ENCODE assay signal across 7 mouse cellular contexts in the genomic region with DNA sequence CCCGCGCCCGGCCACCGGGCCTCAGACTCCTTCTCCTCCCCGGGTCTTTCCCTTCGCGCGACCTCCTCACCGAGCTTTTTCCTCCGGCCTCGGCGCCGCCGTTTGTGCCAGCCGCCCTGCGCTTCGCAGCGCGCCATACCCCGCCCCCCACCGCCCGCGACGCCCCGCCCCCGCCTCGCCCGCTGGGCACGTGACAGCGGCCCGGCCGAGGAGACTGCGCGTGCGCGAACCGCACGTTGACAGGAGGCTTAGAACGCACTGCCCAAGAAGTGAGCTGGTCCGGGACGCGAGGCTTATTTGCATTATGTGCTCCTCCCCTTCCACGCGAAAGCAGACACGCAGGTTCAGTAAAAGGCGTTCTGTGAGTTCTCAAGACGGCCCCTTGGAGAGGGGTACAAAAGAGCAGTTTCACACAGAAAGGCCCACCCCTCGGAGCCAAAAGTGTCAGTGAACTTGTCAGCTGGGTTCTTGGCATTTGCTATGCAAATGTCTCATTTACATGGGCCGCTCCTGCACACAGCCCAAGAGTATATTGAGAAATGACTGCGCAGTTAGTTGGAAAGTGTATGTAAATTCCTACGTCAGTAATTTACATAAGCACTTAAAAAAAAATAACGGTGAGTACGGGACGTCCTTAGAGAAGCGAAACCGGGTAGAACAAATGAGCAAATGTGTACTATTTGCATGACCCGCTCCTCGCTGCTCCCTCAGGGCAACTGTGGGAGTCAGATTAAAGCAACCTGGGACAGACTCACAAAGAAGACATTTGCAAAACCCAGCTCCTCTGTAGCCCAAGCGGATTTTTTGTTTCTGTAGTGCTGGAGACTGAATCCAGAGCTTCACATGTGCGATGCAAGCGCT. TPM values are rescaled to one million over a fixed set of nuclear protein-coding genes. Genes with fewer than 3 reads are reported as not detected.
A peak's percentile ranks its signal among the peaks of the same experiment; 100 is the strongest.
DNase-seq lines count a peak whose midpoint lies in the region; ATAC-seq lines count a peak whose summit lies in the region.

A gene (minus strand): TSS at position 189 of the 861 bp plus-strand sequence.

- peaks cover 11% of the 10 kb centered on the region for H3K4me1 ChIP-seq in embryonic facial prominence, embryonic 11.5 days (ENCODE audit: control insufficient read depth, insufficient read depth, low read length)
- H3K4me1 ChIP-seq in limb, embryonic 11.5 days (ENCODE audit: control insufficient read depth, insufficient read depth, low read length), result peaks cover 23% of the 10 kb centered on the region
- peaks cover 35% of the 10 kb centered on the region for H3K4me1 ChIP-seq in midbrain, embryonic 14.5 days (ENCODE audit: control insufficient read depth, insufficient read depth, low read length)

- H3K4me2 ChIP-seq in embryonic facial prominence, embryonic 11.5 days (ENCODE audit: low read depth, low read length), result peak within 1 kb of the TSS; percentile 74
- H3K4me2 ChIP-seq in limb, embryonic 11.5 days (ENCODE audit: low read depth, severe bottlenecking), result peak within 1 kb of the TSS; percentile 70
- H3K4me2 ChIP-seq in midbrain, embryonic 14.5 days (ENCODE audit: low read length), result peak within 1 kb of the TSS; percentile 88

- peaks cover 4% of the 10 kb centered on the region; the same call in 1 of the 2 replicates for H3K36me3 ChIP-seq in embryonic facial prominence, embryonic 11.5 days (replicated peaks; ENCODE audit: control insufficient read depth, insufficient read depth, low read depth, low read length)
- H3K36me3 ChIP-seq in limb, embryonic 11.5 days (ENCODE audit: control insufficient read depth, insufficient read depth, low read length), result peaks cover 8% of the 10 kb centered on the region
- peaks cover 38% of the 10 kb centered on the region for H3K36me3 ChIP-seq in midbrain, embryonic 14.5 days (ENCODE audit: control insufficient read depth, insufficient read depth, low read length)

- H3K27me3 ChIP-seq in embryonic facial prominence, embryonic 11.5 days (ENCODE audit: control insufficient read depth, insufficient read depth, low read length), result no peaks in the 10 kb centered on the region
- H3K27me3 ChIP-seq in limb, embryonic 11.5 days (ENCODE audit: control insufficient read depth, insufficient read depth, low read length), result no peaks in the 10 kb centered on the region
- no peaks in the 10 kb centered on the region for H3K27me3 ChIP-seq in midbrain, embryonic 14.5 days (ENCODE audit: control insufficient read depth, insufficient read depth, low read length)

- peak within 1 kb of the TSS; percentile 96 for H3K27ac ChIP-seq in embryonic facial prominence, embryonic 11.5 days (replicated peaks; ENCODE audit: low read depth, low read length)
- H3K27ac ChIP-seq in limb, embryonic 11.5 days (replicated peaks; ENCODE audit: low read depth, low read length), result peak within 1 kb of the TSS; percentile 92
- peak within 1 kb of the TSS; percentile 99 for H3K27ac ChIP-seq in midbrain, embryonic 14.5 days (replicated peaks; ENCODE audit: low read depth, low read length)

- ATAC-seq in embryonic facial prominence, embryonic 11.5 days (replicated peaks; ENCODE audit: insufficient number of reproducible peaks, low FRiP score, low TSS enrichment, low read depth), result peak; percentile 69
- peak; percentile 71 for ATAC-seq in limb, embryonic 11.5 days (ENCODE audit: insufficient number of reproducible peaks, low FRiP score, low TSS enrichment, low read depth)
- ATAC-seq in midbrain, embryonic 14.5 days (ENCODE audit: low FRiP score, low TSS enrichment), result peak; percentile 87

- peak within 1 kb of the TSS; percentile 80 for H3K9ac ChIP-seq in embryonic facial prominence, embryonic 11.5 days (replicated peaks; ENCODE audit: low read length)
- peak within 1 kb of the TSS; percentile 87 for H3K9ac ChIP-seq in limb, embryonic 11.5 days (ENCODE audit: low read length)
- H3K9ac ChIP-seq in midbrain, embryonic 14.5 days (replicated peaks; ENCODE audit: low read length), result peak within 1 kb of the TSS; percentile 87

- peak within 1 kb of the TSS; percentile 59 for H3K4me3 ChIP-seq in embryonic facial prominence, embryonic 11.5 days (ENCODE audit: low read depth, low read length)
- peak within 1 kb of the TSS; percentile 73 for H3K4me3 ChIP-seq in limb, embryonic 11.5 days (ENCODE audit: low read depth, low read length)
- peak within 1 kb of the TSS; percentile 78 for H3K4me3 ChIP-seq in midbrain, embryonic 14.5 days (replicated peaks; ENCODE audit: low read depth, low read length)

- H3K9me3 ChIP-seq in embryonic facial prominence, embryonic 11.5 days (replicated peaks; ENCODE audit: control insufficient read depth, low read length), result no peaks in the 10 kb centered on the region
- H3K9me3 ChIP-seq in limb, embryonic 11.5 days (ENCODE audit: control insufficient read depth, low read length), result no peaks in the 10 kb centered on the region
- no peaks in the 10 kb centered on the region for H3K9me3 ChIP-seq in midbrain, embryonic 14.5 days (ENCODE audit: control insufficient read depth, low read length)

- WGBS in embryonic facial prominence, embryonic 11.5 days, result 2% methylated on average over 58 of the region's 61 CpGs
- 2% methylated on average over 53 of the region's 61 CpGs for WGBS in limb, embryonic 11.5 days
- 2% methylated on average over 61 of the region's 61 CpGs for WGBS in midbrain, embryonic 14.5 days

- DNase-seq in adrenal gland, postnatal 14 days, result peak; percentile 98
- DNase-seq in embryonic facial prominence, embryonic 11.5 days (ENCODE audit: low spot score), result peak; percentile 93
- DNase-seq in heart, adult 11 months, result peak; percentile 100
- DNase-seq in kidney, adult 18-20 months, result peak; percentile 96
- peak; percentile 95 for DNase-seq in limb, embryonic 11.5 days (ENCODE audit: low spot score)
- peak; percentile 98 for DNase-seq in midbrain, embryonic 14.5 days
- peak; percentile 93 to 94 for DNase-seq in spleen, adult 18-20 months

RNA-seq across cellular contexts. Expression of the gene that starts here (rescaled TPM):
- total RNA-seq in adrenal gland, postnatal 14 days (2021), result 83.9 and 92.9 TPM in 2 replicates
- polyA plus RNA-seq in embryonic facial prominence, embryonic 11.5 days (2014; fragmentation: Nextera tagmentation; extraction: Ambion mirVana), result 33.3 and 36.5 TPM in 2 replicates
- polyA plus RNA-seq in limb, embryonic 11.5 days (2014; fragmentation: Nextera tagmentation; extraction: Ambion mirVana), result 49.3 and 52.3 TPM in 2 replicates
- 57.3 and 68.7 TPM in 2 replicates for polyA plus RNA-seq in midbrain, embryonic 14.5 days (2014; fragmentation: Nextera tagmentation; extraction: Ambion mirVana)

Comparison
In these comparisons a context has a peak if more than half of its experiments do, and no peak if none do; other contexts are left out.
1. Peak in every context shown above with its lines: DNase-seq, ATAC-seq, H3K4me3 ChIP-seq and H3K27ac ChIP-seq.